Mouse (Mus musculus) C2C12 (cell line): ENCODE data around the gene Ttc7.

Source experiments
- CTCF ChIP-seq: IDR thresholded peaks from one replicate; pipeline ENCODE4 v1.5.1; 2011; ENCODE audit not compliant: control insufficient read depth, insufficient read depth, insufficient read length
- MAX ChIP-seq: IDR thresholded peaks from one replicate; pipeline ENCODE4 v1.6.1; 2011; ENCODE audit warnings: mild to moderate bottlenecking, control low read depth
- MYOD1 ChIP-seq: IDR thresholded peaks from one replicate; pipeline ENCODE4 v1.6.1; 2011; ENCODE audit warnings: low read depth; ENCODE audit not compliant: control insufficient read depth, insufficient read length
- USF1 ChIP-seq: IDR thresholded peaks from one replicate; pipeline ENCODE4 v1.6.1; 2011; ENCODE audit warnings: low read depth, mild to moderate bottlenecking, control low read depth, moderate library complexity

- no peak for TF ChIP-seq MAX
- no peak for TF ChIP-seq CTCF
- no peak for TF ChIP-seq MYOD1
- TF ChIP-seq USF1, result no peak
Observed at GRCm38 (mm10) chr17:87289367-87289766, 6.7 kb downstream of the Ttc7 start.
